Mouse (Mus musculus): ENCODE measurements around the gene Arhgef40. TPM values are rescaled to one million over a fixed set of nuclear protein-coding genes. Genes with fewer than 3 reads are reported as not detected.
"Not testable (repeated sequence)": the region's sequence is repeated elsewhere in the genome, so short reads cannot be mapped to it uniquely, and the experiment has no call there.

Gene Arhgef40
- total RNA-seq, 2 experiments from 2014 or later: 2.3 TPM; not detected in 1

- no peak for ATAC-seq (replicated peaks; ENCODE audit: low FRiP score, poor library complexity, severe bottlenecking)
These were observed 32.3 kb downstream of the Arhgef40 start for GRCm38 (mm10) chr14:52016625-52017405.

DNA sequence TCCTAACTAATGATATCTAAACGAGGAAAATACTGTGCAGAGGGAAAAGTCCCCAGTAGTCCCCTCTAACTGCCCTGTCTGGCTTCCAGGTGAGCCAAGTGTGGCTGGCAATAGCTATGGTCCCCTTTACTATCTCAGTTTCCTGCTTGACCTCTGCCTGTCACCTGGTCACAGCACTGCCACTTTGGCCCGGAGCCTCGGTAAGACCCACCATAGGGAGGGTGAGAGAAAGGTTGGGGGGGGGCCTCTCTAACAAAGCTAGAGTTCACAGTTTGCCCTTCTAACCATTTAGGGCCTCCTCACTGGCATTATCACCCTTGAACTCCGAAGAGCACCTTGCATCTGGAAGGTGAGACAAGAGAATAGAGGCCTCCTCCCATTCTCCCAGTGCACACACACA, 33.1 kb downstream of the Arhgef40 start:
- ATAC-seq (replicated peaks; ENCODE audit: low FRiP score, poor library complexity, severe bottlenecking): no peak

DNA sequence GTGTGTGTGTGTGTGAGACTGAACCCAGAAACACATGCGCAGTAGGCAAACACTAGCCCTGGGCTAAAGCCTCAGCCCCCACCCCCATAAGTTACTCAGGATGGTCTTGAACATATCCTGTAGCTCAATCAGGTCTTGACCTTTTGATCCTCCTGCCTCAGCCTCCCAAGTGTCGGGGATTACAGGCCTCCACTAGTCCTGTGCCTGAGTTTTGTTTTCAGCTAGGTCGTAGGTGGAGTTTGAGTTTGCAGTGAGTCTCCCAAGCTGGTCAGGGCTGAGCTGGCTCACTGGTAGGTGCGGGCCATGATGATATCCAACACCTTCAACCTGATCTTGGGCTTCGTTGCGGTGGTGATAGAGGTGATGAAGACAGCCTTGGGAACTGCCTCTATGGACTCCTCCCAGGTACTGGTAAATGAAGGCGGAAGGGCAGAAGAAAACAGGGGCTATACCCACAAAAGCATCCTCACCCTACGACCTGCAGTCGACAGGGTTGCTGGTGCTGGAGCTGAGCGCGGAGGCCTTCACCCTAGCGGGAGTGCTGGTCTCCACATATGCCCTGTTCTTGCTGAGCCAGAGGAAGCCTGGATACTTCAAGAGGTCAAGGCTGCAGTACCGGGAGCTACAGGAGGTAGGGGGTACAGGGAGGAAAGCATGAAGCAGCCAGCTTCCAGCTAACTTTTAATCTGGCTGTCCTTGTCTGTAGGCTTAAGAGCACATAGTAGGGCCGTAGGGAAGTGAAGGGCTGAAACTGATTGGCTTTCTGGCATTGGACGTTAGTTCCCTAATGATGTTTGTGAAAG, 33.9 kb downstream of the Arhgef40 start:
- ATAC-seq (replicated peaks; ENCODE audit: low FRiP score, poor library complexity, severe bottlenecking): no peak

- ATAC-seq (replicated peaks; ENCODE audit: low FRiP score, poor library complexity, severe bottlenecking): peak; percentile 39
These were observed 34.6 kb downstream of the Arhgef40 start for GRCm38 (mm10) chr14:52019051-52019589.

DNA sequence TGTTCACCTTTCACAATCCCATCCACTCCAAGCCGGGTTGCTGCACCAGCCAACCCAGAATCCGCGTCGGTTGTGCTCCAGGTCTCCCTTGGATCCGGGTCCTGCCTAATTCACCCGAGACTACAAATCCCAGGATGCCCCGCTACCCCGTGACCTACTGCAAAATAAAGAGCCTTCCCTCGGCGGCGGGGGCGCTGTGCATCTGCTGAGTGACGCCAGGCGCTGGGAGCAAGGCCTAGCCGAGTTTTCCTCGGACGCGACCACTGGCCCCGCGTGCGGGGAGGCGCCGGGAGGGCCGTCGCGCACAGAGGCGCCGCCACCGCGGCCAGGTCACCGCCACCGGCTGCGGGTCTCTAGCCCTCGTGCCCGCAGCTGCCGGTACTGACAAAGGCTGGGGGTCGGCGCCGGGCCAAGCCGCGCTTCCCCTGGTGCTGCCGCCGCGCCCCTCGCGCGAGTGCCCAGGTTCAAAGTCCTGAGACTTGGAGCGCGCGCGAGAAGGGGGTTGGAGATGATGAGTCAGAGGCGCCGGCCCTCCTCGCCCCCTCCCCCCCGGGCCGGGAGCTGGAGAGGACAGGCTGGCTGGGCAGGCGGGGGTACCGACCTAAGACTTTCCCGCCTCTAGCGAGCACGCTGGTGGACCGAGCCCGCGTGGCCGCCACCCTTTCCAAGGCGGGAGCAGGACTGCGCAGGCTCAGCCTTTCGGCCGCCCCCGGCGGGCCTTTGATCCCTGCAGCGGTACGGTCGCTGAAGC, 35.2 kb downstream of the Arhgef40 start:
- ATAC-seq (replicated peaks; ENCODE audit: low FRiP score, poor library complexity, severe bottlenecking): peak; percentile 73

GRCm38 (mm10) chr14:52020486-52021137, 36.1 kb downstream of the Arhgef40 start, which contains the start of gene Zfp219:
TSS of gene Zfp219 (minus strand) at chr14:52020733.
- peak; percentile 64 for ATAC-seq (replicated peaks; ENCODE audit: low FRiP score, poor library complexity, severe bottlenecking)

DNA sequence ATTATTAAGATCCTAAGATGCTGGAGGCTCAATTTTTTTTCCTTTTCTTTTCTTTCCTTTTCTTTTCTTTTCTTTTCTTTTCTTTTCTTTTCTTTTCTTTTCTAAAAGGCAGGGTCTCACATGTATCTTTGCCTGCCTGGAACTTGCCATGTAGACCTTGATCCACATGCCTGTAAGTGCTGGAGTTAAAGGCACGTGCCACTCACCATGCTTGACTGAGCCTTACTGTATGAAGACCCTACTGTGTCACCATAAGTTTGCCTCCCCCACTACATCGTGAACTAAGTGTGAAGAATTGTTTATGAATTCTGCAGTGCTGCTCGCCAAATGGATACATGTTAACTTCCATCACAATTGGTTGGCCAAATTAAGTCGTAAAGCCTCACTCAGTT, 36.6 kb downstream of the Arhgef40 start:
- ATAC-seq (replicated peaks; ENCODE audit: low FRiP score, poor library complexity, severe bottlenecking): no peak

DNA sequence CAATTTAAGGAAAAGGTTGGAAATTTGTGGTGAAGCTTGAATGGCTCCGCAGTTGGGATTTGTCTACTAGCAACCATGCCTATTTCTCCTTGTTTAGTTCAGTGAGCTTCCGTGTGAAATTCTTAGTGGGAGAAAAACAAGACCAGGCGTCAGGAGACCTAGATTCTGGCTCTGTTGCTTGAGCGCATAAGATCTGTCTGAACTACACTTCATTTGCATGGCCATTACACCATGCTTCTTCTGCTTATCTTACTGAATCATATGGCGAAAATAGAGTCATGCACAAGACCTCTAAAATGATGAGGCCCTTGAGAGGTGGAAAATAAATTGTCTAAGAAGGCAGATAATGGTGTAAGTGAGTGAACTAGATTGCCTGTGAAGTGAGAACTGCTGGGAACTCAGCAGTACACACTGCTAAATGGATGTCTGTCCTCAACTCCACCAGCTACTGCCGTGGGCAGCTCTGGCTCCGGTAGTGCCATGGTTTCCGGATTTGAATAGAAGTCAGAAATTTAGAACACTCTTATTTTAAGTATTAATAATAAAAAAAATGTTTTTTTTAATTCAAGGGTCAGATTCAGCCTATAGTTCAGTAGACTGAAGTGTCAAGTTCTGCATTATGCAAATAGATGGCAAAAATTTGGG, 37.2 kb downstream of the Arhgef40 start:
- no peak for ATAC-seq (replicated peaks; ENCODE audit: low FRiP score, poor library complexity, severe bottlenecking)

DNA sequence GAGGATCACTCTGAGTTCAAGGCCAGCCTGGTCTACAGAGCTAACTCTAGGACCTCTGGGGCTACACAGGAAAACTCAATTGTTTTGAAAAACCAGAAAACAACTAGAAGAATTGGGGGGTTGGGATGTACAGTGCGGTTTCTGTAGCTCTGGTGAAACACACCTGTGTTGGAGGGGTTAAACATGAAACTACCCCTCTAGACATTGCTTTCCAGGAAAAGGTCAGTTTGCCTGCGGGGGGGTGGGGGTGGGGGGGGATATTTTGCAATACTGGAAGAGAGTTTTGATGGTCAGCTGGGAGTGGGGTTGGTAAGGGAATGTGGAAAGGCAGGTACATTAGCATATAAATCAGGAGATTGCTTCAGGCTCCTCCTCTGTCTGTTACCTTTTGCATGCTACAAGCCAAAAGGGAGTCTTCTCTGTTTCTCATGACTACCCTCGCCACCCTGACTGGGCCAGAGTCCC, 37.8 kb downstream of the Arhgef40 start:
- no peak for ATAC-seq (replicated peaks; ENCODE audit: low FRiP score, poor library complexity, severe bottlenecking)

DNA sequence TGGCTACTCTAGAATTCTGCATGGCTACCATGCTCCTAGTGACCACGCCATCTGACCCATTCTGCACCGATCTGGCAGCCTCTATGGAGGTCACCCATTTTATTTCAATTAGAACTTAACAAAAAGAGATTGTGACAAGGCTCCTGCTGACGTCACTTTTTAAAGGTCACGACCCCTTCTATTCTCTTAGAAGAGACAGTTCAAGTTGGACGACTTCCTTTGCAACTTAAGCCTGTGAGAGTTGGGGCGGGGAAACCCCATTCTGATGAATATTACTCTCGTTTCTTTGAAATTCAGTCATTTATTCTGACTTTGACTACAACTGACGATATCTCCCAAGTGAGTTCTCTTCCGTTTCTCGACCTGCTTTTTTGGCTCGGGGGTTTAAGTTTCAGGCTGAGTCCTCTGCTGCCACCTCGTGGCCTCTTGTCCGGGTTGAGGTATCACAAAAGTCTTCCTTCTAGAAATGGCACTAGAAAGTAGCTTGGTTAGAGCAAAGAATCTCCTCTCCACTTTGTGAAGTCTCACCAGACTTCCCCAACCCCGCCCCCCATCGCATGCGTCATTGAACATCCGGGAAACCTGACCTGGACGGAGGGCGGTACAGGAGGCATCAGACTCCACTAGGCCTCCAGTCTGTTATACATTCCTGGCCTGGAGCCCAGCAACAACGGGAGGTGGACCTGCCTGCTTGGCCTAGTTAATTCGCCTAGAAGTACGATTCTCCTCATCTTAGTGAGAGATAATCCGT, 38.4 kb downstream of the Arhgef40 start:
- ATAC-seq (replicated peaks; ENCODE audit: low FRiP score, poor library complexity, severe bottlenecking): peak; percentile 61

DNA sequence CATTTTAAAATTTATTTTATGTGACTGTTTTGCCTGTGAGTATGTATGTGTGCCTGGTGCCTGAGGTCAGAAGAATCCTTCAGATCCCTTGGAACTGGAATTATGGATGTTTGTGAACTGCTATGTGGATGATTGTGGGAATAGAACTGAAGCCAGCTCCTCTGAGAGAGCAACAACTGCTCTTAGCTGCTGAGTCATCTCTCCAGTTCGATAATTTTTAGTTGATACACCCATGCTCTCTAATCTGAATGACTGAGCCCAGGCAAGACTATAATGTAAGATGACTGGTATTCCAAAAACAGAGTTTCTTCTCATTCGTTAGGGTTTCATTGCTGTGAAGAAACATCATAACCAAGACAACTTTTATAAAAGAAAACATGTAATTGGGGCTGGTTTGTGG, 39.6 kb downstream of the Arhgef40 start:
- ATAC-seq (replicated peaks; ENCODE audit: low FRiP score, poor library complexity, severe bottlenecking): peak; percentile 41

DNA sequence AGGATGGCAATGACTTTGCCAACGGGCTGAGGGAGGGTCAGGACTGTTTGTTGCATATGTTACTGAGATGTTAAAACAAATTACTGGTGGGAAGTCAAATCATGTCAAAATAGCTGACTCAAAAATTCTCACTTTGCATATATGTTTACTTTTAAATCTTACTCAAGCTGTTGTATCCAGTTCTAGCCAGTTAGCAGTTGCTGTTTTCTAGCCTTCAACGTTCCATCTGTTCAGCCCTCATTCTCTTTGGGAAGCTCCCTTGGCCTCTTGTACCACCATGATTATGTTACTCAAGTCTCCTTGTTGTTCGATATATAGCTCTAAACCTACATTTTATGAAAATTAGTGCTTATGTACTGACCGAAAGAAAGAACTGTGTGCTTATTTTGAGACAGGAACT, 41.8 kb downstream of the Arhgef40 start:
- ATAC-seq (replicated peaks; ENCODE audit: low FRiP score, poor library complexity, severe bottlenecking): no peak

GRCm38 (mm10) chr14:52035926-52036325, 51.4 kb downstream of the Arhgef40 start:
- no peak for ATAC-seq (replicated peaks; ENCODE audit: low FRiP score, poor library complexity, severe bottlenecking)

DNA sequence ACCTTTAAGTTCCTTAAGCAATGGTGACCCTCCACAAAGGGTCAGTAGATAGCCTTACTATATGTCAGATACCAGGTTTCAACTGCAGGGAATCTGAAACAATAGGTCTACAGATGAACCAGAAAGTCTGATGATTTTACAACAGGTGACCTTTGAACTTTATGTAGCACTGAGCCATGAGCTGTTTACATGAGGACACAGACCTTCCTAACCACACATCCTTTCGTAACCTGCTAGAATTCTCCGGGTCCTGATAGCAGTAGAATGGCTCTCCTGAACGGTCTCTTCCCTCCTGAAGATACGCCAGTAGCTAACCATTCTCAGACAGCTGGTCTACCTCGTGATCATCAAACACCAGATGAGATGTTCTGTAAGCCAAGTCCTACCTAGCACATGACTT, 54.8 kb downstream of the Arhgef40 start:
- no peak for ATAC-seq (replicated peaks; ENCODE audit: low FRiP score, poor library complexity, severe bottlenecking)

DNA sequence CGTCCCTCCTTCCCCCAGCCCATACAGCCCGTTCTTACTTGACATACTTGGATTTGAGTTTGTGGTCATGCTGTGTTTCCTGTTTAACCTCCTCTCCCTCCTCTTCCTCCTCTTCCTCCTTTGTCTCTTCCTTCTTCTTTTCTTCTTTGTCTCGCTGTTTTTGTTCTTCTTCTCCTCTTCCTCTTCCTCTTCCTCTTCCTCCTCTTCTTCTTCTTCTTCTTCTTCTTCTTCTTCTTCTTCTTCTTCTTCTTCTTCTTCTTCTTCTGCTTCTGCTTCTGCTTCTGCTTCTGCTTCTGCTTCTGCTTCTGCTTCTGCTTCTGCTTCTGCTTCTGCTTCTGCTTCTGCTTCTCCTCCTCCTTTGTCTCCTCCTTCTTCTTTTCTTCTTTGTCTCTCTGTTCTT, 57.8 kb downstream of the Arhgef40 start, which contains the start of gene Olfr221:
TSS of gene Olfr221 (minus strand) at position 101 of the 400 bp plus-strand sequence.
- ATAC-seq (replicated peaks; ENCODE audit: low FRiP score, poor library complexity, severe bottlenecking): not testable (repeated sequence)

DNA sequence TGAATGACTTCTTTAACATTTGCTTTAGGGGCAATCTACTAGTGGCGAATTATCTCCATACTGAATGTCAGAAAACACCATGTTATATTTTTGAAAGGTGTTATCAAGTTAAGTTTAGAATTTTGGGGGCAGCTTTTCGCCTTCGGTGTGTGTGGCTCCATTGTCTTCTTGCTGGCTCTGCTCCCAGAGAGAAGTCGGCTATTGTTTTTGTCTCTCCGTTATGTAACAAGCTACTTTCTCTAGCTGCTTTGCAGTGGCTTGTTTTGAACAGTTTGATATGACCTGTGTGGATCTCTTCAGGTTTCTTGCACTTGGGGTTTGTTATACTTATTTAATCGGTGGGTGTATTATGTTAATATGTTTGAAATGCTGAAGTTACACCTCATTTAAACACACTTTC, 58.9 kb downstream of the Arhgef40 start:
- no peak for ATAC-seq (replicated peaks; ENCODE audit: low FRiP score, poor library complexity, severe bottlenecking)

DNA sequence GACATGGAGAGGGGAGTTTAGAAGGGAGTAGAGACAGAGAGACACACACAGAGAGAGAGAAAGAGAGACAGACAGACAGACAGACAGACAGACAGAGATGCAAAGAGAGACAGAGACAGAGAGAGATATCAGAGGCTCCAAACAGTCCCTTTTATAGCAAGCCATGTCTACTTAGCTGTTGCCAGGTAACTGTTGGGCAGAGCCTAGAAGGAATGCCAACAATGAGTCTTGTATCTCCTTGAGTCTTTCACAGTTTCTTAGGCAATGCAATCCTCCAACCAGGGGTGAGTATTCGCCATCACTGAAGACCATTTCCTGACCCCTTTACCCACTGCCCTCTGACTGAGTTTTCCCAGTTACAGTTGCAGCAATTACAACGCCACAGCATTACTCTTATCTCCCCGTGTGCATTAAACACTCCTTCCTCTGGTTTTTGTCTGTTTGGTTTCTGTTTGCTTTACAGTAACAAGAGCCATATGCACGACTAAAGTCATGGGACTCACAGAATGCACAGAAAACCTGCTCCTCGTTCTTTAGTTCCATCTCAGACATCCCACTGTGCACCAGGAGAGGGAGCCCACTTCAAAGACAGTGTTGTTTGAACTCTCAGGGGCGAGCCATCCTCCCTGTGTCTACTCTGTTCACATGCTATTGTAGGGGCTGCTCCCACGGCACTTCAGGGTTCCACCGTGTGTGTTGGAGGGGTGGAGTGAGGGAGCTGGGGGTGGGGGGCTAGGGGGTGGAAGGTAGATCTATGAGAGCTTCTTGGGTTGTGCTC, 60.6 kb downstream of the Arhgef40 start:
- ATAC-seq (replicated peaks; ENCODE audit: low FRiP score, poor library complexity, severe bottlenecking): peak; percentile 55; the same call in 1 of the 2 replicates
